Mouse (Mus musculus): ENCODE measurements around the gene Sf3b5.

GRCm38 (mm10) chr10:12985028-12985427 lies 20.1 kb upstream of the Sf3b5 start:
- TF ChIP-seq CTCF (IDR thresholded peaks at IDR 0.05; ENCODE audit: low read depth, low read length) (no peak), POLR2A (IDR thresholded peaks at IDR 0.05; ENCODE audit: extremely low read depth, insufficient read depth, low read length) (no peak)

Measured in liver, adult 2 months (tissue).